Mouse (Mus musculus) cortical plate, adult 2 months (tissue): Measurements from ENCODE around the gene Pip5k1b. TPM values are rescaled to one million over a fixed set of nuclear protein-coding genes. Genes with fewer than 3 reads are reported as not detected.

Experiments
- H3K27ac ChIP-seq: fragments of 200-500 bp; 2 replicates; pipeline ENCODE4 v1.5.1; 2012; ENCODE audit warnings: low read length, control low read depth, inconsistent platforms; ENCODE audit not compliant: insufficient read depth
- H3K4me1 ChIP-seq: fragments of 200-500 bp; 2 replicates; pipeline ENCODE4 v1.6.1; 2011; ENCODE audit warnings: low read length; ENCODE audit not compliant: control insufficient read depth, insufficient read depth
- H3K4me3 ChIP-seq: fragments of 200-500 bp; 2 replicates; pipeline ENCODE4 v1.5.1; 2011; ENCODE audit warnings: mild to moderate bottlenecking, low read length, control low read depth; ENCODE audit not compliant: insufficient read depth
- CTCF ChIP-seq: fragments of 200-500 bp; IDR thresholded peaks from 2 replicates; pipeline ENCODE4 v1.5.1; 2011; ENCODE audit warnings: mild to moderate bottlenecking, control low read depth, low read length; ENCODE audit not compliant: insufficient read depth; ENCODE audit errors: extremely low read depth
- POLR2A ChIP-seq: fragments of 200-500 bp; IDR thresholded peaks from 2 replicates; pipeline ENCODE4 v1.6.1; 2011; ENCODE audit warnings: mild to moderate bottlenecking, low read length, control low read depth; ENCODE audit not compliant: insufficient read depth; ENCODE audit errors: extremely low read depth
- polyA plus RNA-seq: library from polyadenylated mRNA; depleted of rRNA; stranded (reverse); fragments of >200 nt; gene quantifications from 2 replicates; pipeline ENCODE4 v1.2.3, GENCODE M21; 2012

The Pip5k1b gene
- polyA plus RNA-seq, 1 experiment, result 11.9 TPM

DNA sequence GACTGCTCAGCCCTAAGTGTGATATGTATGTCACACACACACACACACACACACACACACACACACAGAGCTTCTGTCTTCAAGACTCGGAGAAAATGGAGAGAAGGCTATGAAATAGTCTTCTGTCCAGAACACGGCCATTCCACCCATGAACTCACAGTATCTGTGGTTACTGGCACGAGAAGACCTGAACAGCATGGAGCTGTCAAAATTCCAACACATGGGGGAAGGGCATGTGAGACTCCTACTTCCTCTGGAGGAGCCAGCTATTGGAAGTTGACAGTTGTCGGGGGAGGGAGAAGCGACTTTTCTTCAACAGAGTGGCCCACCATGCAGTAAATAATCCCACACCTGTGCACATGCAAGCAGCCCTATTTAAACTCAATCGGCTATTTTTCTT, 121.4 kb downstream of the Pip5k1b start:
- no peak overlapping the region for H3K27ac ChIP-seq
- no peak overlapping the region for H3K4me3 ChIP-seq
- TF ChIP-seq CTCF (no peak), POLR2A (no peak)
- no peaks in the 10 kb centered on the region for H3K4me1 ChIP-seq

DNA sequence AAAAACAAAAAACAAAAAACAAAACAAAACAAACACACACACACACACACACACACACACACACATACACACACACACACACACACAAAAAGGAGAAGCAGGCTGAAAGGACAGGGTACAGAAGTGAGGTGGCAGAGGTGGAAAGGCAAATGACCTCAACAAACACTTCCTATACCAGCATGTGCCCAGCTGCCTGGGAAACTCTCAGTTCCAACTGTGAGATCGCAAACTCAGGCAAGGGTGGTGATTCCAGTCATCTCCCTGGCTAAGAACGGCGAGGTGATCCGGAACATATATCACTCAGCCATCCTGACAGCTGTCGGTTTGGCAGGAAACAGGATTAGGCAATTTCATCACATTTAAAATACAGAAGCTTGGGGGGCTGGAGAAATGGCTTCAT, 123.2 kb downstream of the Pip5k1b start:
- Histone ChIP-seq H3K4me1 (no peaks in the 10 kb centered on the region), H3K27ac (no peak overlapping the region), H3K4me3 (no peak overlapping the region)
- TF ChIP-seq CTCF, result no peak
- TF ChIP-seq POLR2A, result no peak

DNA sequence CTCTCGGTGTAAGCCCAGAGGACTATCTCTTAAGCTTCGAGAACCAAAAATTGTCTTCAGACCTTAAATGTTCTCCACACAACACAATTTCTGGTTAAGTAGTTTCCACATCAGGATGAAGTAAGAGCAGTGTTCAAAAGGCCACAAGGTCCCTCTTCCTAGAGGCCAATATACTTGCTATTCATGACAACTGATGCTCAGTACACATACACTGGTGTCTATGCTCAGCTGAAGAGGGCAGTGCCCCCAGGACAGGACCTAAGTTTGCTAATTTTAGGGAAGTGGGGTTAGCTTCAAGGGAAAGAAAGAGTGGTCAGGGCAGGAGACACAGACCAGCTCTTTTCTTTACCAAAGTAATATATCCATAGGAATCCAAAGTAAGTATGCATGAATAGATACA, 124.3 kb downstream of the Pip5k1b start:
- Histone ChIP-seq H3K4me3 (no peak overlapping the region), H3K27ac (no peak overlapping the region), H3K4me1 (no peaks in the 10 kb centered on the region)
- no peak for TF ChIP-seq POLR2A
- no peak for TF ChIP-seq CTCF

DNA sequence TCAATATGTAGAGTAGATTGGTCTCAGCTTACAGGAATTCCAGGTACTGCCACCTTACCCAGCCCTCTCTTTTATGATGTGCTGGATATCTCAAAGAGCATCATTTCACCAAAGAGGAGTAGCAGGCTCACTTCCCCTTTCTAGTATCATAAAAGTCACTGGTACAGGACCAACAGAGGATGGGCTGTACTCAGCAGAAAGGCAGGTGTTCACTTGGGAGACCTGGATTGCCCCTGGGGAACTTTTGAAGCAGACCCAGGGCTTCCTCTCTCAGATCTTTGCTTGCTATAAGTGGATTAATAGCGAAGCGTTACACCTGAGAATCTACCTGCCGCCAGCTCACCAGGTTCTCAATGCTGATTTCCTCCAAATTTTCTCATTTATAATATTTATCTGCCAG, 127.7 kb downstream of the Pip5k1b start:
- H3K4me1 ChIP-seq, result no peaks in the 10 kb centered on the region
- no peak for TF ChIP-seq POLR2A
- no peak for TF ChIP-seq CTCF
- no peak overlapping the region for H3K4me3 ChIP-seq
- H3K27ac ChIP-seq, result no peak overlapping the region

DNA sequence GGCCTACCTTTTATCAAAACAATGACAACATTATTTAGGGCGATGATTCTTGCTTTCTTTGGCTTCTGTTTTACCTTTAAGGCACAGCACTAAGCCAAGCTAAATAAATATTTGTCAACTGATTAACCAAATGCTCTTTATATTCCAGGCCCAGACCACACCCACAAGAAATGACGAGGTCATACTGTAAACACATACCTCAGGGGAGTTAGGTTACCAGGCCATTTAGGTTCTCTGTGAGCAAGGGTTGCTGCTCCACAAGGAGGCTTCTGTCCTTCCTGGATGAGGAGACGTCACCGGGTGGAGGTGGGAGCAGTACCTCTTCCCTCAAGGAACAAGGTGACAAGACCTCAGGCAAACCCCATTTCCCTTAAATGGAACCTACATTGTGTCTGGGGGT, 128.4 kb downstream of the Pip5k1b start:
- H3K4me3 ChIP-seq, result no peak overlapping the region
- no peak for TF ChIP-seq POLR2A
- no peak for TF ChIP-seq CTCF
- H3K4me1 ChIP-seq, result no peaks in the 10 kb centered on the region
- H3K27ac ChIP-seq, result no peak overlapping the region

DNA sequence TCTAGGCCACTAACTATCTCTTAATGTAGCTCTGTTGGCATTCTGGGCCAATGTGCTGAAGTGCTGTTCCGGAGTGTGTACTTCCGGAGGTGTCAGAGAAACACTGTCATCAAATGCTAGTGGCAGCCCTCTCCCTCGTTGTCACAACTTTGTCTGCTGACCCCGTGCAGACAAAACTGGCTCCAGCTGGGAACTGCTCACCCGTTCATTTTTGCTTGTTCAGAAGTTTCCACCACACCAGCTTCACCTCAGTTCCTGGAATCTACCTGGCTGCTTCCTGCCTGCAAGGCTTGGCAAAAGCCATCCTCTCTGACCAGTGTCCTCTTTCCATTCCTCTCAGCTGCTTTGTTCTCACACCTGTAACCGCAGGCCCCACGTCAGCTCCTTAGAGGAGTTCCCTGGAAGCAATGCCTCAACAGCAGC, 128.9 kb downstream of the Pip5k1b start:
- Histone ChIP-seq H3K27ac (no peak overlapping the region), H3K4me1 (no peaks in the 10 kb centered on the region), H3K4me3 (no peak overlapping the region)
- TF ChIP-seq CTCF, result no peak
- TF ChIP-seq POLR2A, result no peak

DNA sequence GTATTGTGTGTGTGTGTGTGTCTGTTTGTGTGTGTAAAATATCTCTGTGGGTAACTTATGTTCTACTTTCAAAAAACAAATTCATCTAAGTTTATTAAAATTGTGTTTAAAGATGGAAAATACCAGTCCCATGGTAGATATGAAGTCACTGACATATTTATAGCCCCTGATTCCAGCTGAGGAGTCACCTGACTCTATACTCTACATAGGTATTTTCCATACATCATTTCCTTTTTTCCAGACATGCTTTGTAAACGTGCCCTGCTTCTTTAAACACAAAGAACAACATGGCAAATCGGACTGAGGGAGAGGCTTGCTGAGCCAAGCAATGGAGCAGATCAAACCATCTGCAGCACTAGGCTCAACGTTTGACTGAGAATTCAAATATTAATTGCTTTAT, 137.6 kb downstream of the Pip5k1b start:
- Histone ChIP-seq H3K27ac (no peak overlapping the region), H3K4me3 (no peak overlapping the region), H3K4me1 (peaks cover 8% of the 10 kb centered on the region)
- no peak for TF ChIP-seq POLR2A
- no peak for TF ChIP-seq CTCF

DNA sequence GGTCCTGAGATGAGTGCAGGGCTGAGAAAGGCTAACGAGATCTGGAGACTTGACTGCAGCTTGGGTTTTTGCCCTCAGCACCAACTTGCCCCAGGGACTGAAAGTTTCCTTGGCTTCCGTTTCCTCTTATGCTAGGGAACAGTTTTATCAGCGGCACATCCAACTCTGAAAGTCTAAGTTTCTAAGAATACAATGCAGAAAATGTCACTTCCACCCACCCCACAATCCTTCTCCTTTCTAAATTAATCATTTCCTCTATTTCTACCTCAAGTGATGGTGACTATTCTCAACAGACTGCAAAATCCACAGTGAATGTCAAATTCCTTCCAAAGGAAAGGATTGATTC, 138.0 kb downstream of the Pip5k1b start:
- TF ChIP-seq POLR2A (no peak), CTCF (no peak)
- Histone ChIP-seq H3K4me3 (no peak overlapping the region), H3K27ac (peak overlapping the region; percentile 49; the same call in 1 of the 2 replicates), H3K4me1 (peaks cover 8% of the 10 kb centered on the region)

DNA sequence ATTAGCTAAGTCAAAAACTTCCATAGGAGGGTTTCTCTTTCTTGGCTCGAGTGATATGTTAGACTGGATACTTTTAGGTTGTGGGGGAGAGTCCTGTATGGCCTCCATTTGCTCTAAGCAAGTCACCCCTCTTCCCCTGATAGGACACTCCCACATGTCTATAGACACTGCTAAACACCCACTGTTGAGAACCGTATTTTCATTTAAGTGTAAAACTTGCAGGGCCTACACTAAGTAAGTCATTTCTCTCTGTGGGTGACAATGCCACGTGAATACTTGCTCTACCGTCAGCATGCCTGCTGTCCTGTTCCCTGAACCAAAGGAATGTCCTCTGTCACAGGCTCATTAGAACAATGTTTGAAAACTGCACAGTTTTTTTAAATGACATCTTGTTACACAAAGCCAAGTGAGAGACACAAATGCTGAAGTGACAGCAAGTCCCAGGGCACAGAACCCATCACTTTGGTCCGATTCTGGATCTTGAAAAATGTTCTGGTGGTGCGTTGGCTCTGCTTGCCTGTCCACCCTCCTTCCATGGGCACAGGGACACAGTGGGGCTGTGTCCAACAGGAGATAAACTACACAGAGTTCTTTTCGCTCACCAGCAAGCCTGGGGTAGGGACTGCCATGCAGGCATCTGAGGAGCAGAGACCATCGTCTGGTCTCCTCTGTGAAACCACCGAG, 138.6 kb downstream of the Pip5k1b start:
- H3K27ac ChIP-seq, result peak overlapping the region; percentile 49
- no peak for TF ChIP-seq CTCF
- no peak overlapping the region for H3K4me3 ChIP-seq
- H3K4me1 ChIP-seq, result peaks cover 8% of the 10 kb centered on the region

DNA sequence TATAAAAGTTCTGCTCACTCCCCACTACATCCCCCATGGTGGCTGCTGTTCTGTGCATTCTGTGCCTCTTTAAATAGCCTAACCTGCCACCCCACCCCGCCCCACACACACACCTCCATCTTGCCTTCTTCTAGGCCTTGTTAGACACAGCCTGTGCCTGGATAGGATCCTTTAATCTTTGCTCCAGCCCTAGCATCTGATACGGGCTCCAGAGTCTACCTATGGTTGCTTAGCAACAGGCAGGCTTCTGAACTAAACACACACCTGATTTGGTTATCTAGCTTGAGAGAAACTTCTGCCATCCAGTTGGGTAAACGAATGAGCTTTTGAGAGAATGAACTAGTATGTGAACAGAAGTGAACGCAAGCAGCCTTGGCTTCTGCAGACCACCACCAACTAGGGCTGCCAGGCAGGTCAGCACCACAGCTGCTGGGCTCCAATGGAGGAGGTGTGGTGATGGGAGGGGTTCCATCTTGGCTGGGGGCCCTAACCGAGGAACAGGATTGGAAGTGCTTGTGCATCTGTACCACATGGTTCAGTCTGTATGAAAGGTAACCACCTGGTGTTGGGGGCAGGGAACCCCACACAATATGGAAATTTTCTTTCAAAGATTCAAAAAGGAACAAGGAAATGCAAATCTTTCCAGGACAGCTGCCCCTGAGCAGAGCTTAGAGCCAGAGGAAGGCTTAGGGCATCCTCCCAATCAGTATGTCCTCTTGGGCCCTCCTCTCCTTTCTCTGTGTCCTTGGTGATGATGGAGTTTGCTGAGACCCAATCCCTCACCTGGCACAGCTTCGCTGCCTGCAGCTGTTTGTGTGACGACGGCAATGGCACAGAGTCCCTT, 139.7 kb downstream of the Pip5k1b start:
- TF ChIP-seq CTCF (no peak), POLR2A (no peak)
- H3K4me1 ChIP-seq, result peaks cover 8% of the 10 kb centered on the region
- no peak overlapping the region for H3K4me3 ChIP-seq
- no peak overlapping the region for H3K27ac ChIP-seq
